Mouse (Mus musculus) kidney, adult 8-10 months (tissue): Measurements from ENCODE around the gene Igfbpl1.

Experiments used
- DNase-seq, 2 experiments: peaks; one replicate each; pipeline ENCODE4 v3.0.0; 2022

Igfbpl1 gene

GRCm38 (mm10) chr4:45769791-45770637, 56.7 kb downstream of the Igfbpl1 start:
- DNase-seq = no peak

- no peak for DNase-seq
Observed at GRCm38 (mm10) chr4:45769141-45769540, 57.6 kb downstream of the Igfbpl1 start.

DNA sequence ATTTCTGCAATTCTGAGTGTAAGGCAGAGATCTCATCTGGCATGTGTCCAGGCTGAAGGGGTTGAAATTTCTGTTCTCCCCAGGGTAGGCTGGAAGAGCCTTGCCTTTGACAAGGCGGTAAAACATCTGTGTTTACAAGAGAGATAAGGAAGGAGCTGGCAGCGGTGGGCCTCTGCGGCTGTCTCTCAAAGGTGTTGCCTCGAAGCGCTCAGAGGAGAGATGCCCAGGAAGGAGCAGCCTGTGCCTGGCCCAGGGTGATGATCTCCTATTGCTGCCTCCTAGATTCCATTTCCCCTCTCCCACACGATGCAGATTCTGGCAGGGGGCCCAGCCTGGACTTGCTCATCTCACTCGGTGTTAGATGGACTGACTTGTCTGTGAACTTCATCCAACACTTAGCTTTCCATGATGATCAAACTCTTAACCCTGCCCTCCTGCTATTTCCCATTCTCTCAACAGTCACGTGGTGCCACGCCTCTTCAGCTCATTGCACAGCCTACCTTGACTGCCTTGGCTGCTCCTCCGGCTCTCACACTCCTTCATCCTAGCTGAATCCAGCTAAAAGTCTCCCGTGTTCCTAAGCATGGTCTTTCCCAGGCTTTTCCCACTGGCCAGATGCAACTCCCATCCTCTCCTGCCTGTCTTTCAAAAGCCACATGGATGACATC, 58.7 kb downstream of the Igfbpl1 start:
- DNase-seq = no peak

GRCm38 (mm10) chr4:45766774-45767173, 59.9 kb downstream of the Igfbpl1 start:
- no peak for DNase-seq

DNA sequence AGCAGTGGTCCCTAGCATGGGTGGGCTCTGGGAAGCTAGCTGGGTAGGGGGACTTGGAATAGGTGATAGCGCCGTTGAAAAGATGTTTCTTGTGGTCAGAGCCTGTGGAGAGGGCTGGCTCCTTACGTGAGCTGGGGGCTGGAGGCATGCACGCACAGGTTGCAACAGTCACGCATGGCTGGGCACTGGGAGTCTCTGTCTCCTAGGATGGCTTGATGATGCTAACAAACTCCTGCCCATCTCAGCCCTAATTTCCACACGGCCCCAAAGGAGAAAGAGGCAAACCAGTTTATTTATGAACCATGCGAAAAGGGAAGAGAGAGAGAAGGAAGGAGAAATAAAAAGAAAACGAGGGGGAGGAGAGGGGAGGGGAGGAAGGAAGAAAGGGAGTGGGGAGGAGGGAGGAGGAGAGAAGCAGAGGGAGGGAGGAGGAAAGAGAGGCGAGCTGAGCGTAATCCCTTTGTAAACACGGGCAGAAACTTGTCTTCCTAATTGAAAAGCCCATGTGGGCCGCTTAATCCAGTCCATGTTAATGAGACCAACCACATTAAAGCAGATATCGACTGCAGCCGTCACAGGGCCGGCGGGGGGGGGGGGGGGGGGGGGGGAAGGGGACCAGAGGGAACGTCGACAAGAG, 61.0 kb downstream of the Igfbpl1 start:
- DNase-seq = no peak

GRCm38 (mm10) chr4:45765121-45765564, 61.6 kb downstream of the Igfbpl1 start:
- no peak for DNase-seq

DNA sequence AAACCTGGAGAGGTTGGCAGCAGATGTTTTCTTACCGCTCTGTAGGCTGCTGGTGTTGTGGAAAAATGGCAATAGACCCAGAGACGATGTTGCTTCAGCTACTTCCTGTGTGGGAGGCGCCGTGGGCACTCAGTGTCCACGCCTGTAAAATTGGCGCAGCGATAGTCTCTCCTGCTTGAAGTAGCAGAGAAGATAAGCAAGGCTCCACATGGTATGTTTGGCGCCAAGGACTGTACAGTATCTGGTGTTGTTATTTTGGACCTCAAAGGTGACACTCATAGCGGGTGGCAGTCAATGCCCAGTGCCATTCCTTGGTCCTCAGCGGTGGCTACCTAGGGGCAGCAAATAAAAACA, 62.6 kb downstream of the Igfbpl1 start:
- DNase-seq = no peak

DNA sequence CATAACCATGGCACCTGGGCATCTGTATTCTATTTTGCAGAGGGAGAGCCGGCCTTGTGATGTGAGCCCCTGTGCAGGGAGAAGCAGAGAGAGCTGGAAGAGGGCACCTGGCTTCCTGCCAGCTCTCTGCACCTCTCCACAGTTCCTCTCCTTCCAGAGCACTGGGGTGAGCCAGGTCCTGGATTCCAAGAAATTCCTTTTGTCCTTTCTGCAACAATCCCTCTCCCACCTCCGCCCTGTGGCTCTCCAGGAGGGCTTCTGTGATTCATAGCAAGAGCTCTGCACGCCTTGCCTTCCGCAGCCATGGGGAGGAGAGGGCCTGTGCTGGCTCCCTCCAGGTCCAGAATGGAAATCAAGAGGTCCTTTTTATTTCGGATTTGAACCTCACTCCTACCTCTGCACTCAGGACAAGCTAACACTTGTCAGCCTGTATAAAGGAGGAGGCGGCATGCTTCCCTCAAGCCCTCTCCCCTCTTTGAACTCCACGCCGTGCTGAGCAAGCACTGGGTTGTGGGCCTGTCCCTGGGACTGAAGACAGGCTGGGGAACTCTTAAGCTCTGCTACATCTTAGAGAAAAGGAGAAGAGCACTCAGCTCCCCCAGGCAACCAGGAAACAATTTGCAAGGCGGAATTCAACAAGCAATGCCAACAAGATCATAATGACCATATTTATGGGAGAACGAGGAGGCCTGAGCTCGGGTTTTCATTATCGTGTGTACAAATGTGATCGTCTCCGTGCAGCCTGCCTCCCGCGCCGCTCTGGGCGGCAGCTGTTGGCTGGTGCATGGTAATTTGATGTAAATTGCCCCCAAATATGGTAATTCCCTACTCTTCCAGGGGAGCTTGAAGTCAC, 63.2 kb downstream of the Igfbpl1 start:
- no peak for DNase-seq

DNA sequence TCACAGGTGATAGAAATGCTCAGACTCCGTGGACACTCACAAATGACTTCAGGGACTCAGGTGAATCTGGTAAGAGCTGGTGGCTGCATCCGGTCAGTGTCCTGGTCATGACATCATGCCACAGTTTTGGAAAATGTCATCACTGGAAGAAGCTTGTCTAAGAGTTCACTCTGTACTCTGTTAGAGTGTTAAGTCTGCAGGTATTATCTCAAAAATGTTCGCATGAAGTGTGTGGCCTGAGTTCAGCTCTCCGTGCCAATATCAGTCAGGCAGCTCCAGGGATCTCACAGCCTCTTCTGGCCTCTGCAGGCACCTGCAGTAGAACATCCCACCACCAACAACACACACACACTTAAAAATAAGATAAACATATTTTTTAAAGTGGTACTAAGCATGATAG, 64.1 kb downstream of the Igfbpl1 start:
- DNase-seq = no peak
